Mouse (Mus musculus): ENCODE results near the gene Wdr31.

GRCm38 (mm10) chr4:62487172-62487571, 16.5 kb upstream of the Wdr31 start:
- TF ChIP-seq CTCF (IDR thresholded peaks at IDR 0.05; ENCODE audit: low read depth) (no peak), EP300 (IDR thresholded peaks at IDR 0.05; ENCODE audit: low read depth) (no peak)

Data from liver, postnatal 0 days (tissue).